ENCODE assay signal across 11 mouse cellular contexts in genomic region chr14:47224476-47225325, GRCm38 (mm10). TPM values are rescaled to one million over a fixed set of nuclear protein-coding genes. Genes with fewer than 3 reads are reported as not detected.
DNase-seq lines count a peak whose midpoint lies in the region; ATAC-seq and TF ChIP-seq lines count a peak whose summit lies in the region.
"Had no signal": no experiment of that assay in that cellular context is flagged by ENCODE, and none has a peak within 500 bp of the region (broad histone marks: within the 10 kb centered on the region; RNA-seq: fewer than 3 reads in every experiment).

No protein-coding gene starts in this region.

- TF ChIP-seq POLR2A in lung, adult 2 months (IDR thresholded peaks at IDR 0.05; ENCODE audit: borderline replicate concordance, extremely low read depth, low read depth, low read length): no peak

- DNase-seq in CD4-positive, CD25-positive, alpha-beta regulatory T cell, adult 2 months (ENCODE audit: low read depth, low spot score): peak; percentile 52
- no peak for DNase-seq in lung, adult 2 months
- no peak for DNase-seq in lung, postnatal 14 days
- peak; percentile 26 for DNase-seq in WW6 (ENCODE audit: low read depth, low spot score)
- DNase-seq in testis, postnatal 10 days (ENCODE audit: low spot score): peak; percentile 50
- DNase-seq in neural tube, embryonic 10.5 days (ENCODE audit: extremely low spot score, low spot score): no peak
- DNase-seq in layer of hippocampus, adult 11-12 months (ENCODE audit: low spot score): no peak

- TF ChIP-seq CTCF in lung, adult 2 months (IDR thresholded peaks at IDR 0.05; ENCODE audit: insufficient read depth, low read length): peak; percentile 9; the same call in 1 of the 2 replicates

- WGBS in lung, adult 2 months: 70% methylated on average over 10 of the region's 10 CpGs

- ATAC-seq in CD4-positive, CD25-positive, alpha-beta regulatory T cell, adult 4 months: no peak
- ATAC-seq: hindbrain, embryonic 16.5 days had no signal

- H3K4me3 ChIP-seq in lung, adult 2 months (replicated peaks; ENCODE audit: extremely low read depth, low read depth, low read length): no peak overlapping the region
- H3K4me3 ChIP-seq: limb, embryonic 10.5 days; stomach, embryonic 15.5 days had no signal

- H3K4me1 ChIP-seq in lung, adult 2 months (ENCODE audit: control insufficient read depth, insufficient read depth, low read length): no peaks in the 10 kb centered on the region
- H3K4me1 ChIP-seq: limb, embryonic 10.5 days; stomach, embryonic 15.5 days had no signal

RNA-seq across cellular contexts. Expression of gene Gch1, which starts 35.5 kb away (rescaled TPM):
- polyA plus RNA-seq in CD4-positive, CD25-positive, alpha-beta regulatory T cell, adult 4 months (2017; shearing (Covaris generic)): 1 to 10 TPM; 1.5 to 2.2 TPM
- 9.9 and 11.3 TPM in 2 replicates for polyA plus RNA-seq in lung, adult 2 months (2012; rRNA removed)

RNA-seq across cellular contexts. Expression of gene Wdhd1, which starts 52.0 kb away (rescaled TPM):
- polyA plus RNA-seq in CD4-positive, CD25-positive, alpha-beta regulatory T cell, adult 4 months (2017; shearing (Covaris generic)): 10 to 100 TPM; 12.2 to 20.7 TPM
- 0.68 and 0.78 TPM in 2 replicates for polyA plus RNA-seq in lung, adult 2 months (2012; rRNA removed)

RNA-seq across cellular contexts. Expression of gene Socs4, which starts 52.0 kb away (rescaled TPM):
- 1 to 10 TPM; 4.0 to 6.0 TPM for polyA plus RNA-seq in CD4-positive, CD25-positive, alpha-beta regulatory T cell, adult 4 months (2017; shearing (Covaris generic))
- 2.3 and 4.6 TPM in 2 replicates for polyA plus RNA-seq in lung, adult 2 months (2012; rRNA removed)

Comparison
In these comparisons a context has a peak if more than half of its experiments do, and no peak if none do; other contexts are left out.
1. DNase-seq: peak in CD4-positive, CD25-positive, alpha-beta regulatory T cell, adult 2 months (single experiment), WW6 (single experiment) and testis, postnatal 10 days (single experiment); none in lung, adult 2 months (single experiment), lung, postnatal 14 days (single experiment), neural tube, embryonic 10.5 days (single experiment) and layer of hippocampus, adult 11-12 months (single experiment).